Mouse (Mus musculus) B cell, adult 2 months (primary cell): ENCODE data around the gene Steap1.

ENCODE experiments used
- DNase-seq, 2 experiments: peaks; one replicate each; pipeline ENCODE4 v3.0.0; 2022

Gene Steap1

DNA sequence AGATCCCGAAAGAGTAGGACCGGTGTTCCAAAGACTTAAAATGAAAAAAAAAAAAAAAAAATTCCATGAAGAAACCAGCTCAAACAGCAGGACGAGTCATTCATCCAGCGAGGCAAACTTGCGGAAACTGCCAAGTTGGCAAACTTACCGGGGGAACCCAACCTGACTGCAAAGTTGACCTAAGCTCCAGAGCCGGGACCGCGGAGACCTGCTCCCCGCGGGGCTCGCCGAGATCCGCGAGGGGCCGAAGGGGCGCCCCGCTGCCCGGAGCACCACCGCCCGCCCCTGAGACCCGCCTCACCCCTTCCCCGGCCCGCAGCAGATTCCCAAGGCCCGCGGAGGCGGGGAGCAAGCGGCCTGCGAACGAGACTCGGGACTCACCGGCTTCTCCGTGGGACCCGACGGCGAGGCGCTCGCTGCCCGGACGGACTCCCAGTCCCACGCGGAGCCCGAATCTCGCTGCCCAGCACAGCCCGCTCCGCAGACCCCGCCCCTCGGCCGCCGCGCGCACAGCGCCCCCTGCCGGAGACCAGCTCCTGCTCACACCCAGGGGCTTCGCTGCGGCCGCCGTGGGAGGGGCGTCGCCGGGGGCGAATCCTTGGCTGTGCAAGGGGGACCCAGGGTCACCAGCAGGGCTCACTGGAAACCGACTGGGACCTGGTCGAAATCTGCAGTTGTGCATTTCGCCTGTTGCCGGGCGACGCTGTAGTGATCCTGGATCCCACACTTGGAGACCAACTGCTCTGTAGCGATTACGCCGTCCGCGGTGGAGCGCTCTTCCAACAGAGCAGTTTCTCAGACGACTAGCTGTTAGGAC lies at the start of gene Steap1:
Gene Steap1, minus strand, starts transcription at position 461 of the 817 bp plus-strand sequence.
- peak; percentile 64 to 68 for DNase-seq

DNA sequence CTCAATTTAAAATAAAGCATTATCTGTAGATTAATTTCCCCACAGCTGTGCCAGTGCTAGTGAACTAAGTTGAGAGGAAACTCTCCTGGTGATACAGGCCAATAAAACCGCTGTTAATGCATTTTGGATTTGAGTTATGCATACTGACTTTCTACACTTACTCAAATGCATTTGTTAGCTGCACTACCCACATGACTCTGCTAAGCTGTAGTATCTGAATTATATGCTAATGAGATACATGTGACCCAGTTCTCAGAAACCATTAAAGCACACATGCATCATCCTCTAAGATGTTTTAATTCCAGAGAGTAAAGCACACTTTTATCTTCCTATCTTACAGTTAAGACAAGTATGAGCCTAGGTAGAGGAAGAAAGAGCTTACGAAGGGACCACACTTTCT lies 38.0 kb upstream of the Steap1 start:
- no peak for DNase-seq

DNA sequence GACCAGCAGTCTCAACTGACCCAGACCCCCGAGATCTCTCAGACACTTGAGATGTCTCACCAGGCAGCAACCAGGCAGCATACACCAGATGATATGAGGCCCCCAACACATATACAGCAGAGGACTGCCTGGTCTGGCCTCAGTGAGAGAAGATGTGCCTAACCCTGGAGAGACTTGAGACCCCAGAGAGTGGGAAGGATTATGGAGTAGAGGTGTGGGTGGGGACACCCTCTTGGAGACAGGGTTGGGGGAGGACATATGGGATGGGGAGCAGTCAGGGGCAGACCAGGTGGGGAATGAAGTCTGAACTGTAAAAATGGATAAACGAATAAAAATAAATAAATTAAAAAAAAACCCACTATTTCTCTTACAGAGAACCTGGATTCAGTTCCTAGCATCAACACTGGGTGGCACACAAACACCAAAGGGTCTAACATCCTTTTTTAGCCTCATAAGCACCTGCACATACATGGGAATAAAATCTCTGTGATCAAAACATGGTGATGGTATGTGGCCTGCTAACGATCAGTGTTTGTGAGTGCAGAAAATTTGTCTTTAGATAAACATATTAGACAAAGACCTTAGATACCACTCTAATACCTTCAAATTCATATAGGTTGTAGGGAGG lies 7.4 kb upstream of the Steap1 start:
- no peak for DNase-seq

DNA sequence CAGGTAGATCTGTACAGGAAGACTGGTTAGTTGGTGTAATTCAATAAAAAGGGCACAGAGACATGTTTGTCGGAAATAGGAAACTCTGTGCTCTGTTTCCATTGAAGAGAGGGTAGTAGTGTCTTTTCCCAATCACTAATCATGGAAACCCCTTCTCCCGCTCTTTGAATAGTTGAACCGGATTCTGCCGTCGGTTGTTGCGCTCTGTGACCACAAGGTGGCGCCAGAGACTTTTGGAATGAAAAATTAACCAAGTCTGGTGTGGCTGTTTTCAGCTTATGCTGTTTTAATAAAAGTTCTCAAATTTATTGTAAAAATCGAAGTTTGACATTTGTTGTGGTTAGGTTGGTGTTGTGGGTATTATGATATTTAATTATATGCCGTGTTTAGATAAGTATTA lies 5.9 kb upstream of the Steap1 start:
- DNase-seq: peak; percentile 45 to 55

DNA sequence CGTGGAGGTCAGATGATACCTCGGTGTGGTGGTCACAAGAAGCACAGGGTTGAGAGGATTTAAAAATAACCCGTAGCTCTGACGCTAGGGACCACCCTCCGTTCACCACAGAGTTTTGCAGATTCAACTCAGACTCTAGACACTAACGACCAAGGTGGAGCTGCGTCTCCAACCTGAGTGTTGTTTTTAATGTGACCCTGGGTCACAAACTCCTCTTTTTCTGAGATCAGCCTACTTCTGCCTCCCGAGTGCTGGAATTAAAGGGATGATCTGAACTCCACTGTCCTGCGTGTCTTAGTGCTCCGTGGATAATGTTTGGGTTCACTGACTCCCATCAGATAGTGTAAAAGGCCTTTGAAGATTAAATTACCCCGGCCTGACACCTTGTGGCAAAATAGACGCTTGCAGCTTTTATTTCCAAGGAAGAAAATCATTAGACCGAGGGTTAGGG lies 671 bp upstream of the Steap1 start:
- DNase-seq: no peak

DNA sequence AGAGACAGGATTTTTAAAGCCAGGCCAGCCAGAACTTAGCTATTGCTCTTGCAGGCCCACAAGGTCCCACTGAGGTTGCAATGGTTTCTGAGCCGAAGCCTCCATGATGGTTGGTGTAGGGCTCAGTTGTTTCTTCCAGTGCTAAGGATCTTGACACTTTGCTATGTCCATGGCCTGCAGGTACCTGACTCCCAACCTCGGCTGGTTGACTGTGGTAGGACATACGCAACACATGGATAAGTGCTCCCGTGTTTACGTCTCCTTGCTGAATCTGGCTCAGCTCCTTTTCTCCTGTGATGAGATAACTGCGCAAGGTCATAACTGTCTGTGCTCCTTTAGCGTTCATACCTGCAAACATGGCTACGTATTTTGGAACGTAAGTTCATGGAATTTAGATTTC lies 14.7 kb downstream of the Steap1 start:
- no peak for DNase-seq

DNA sequence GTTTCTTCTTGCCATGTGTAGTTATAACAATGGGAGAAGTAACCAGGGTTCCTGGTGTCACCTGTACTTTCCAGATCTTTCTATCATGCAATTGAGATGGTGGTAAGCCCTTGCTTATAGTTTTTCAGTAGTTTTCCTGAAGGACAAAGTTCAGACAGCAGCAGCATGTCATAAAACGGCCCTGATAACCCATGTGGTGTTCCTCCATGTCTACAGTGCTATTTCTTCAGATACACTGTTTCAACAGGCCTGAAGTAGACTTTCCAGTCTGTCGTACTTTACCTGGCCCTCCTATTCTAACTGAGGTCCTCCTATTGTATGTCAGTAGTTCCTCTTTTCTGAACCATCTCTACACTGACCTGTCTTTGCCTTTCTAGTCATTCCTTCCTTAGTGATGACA lies 16.3 kb downstream of the Steap1 start:
- no peak for DNase-seq

DNA sequence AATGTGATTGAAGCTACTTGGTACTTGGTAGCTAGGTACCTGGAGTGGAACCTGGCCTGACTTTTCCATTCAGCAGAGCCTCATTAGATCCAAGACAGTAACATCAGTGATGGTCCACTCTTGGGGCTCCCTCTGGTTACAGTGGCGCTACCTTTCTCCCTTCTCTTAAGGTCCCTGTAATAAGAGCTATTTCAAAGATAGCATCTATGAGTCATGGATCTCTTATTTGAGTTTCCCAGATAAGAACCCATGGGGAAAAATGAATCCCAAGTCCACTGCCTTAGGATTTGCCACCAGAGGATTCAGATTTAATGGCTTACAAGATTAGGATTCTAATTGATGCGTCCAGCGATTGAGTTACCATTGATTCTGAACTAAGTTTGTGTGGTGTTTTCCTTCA lies 16.9 kb downstream of the Steap1 start:
- no peak for DNase-seq

DNA sequence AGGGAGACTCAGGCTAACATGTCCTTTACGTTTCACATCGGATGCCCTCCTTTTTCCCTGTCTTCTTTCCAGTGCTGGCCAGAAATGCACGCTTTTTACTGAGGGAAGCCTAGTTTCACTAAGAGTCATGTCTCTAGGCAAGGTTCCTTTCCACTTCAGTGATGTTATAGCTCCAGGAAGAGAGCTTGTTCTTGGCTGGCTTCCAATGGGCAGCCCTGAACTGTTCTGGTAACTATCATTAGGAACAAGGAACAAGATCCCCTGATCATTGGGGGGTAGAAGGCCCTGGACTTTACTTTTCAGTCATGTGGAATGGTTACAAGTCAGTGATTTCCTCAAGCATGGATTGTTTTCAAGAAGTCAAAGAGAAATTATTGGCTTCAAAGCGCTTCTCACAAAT lies 19.2 kb downstream of the Steap1 start:
- DNase-seq: no peak

DNA sequence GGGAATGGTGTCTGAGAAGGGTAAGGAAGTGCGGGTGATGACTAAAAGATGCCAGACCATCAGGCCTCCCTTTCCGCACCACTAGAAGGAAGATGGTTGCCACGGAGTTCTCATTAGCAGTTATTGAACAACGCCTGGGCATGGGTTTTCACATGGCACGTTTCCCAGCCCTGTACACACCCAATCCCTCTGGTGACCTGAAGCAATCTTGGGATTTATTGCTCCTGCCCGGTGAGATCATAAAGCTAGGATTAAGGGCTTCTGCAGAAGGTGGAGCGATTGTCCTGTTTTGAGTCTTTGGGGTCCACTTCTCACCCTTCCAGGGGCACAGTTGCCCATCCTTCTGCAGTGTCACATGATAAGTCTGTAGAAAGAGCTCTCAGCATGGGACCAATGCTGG lies 26.9 kb downstream of the Steap1 start:
- no peak for DNase-seq

DNA sequence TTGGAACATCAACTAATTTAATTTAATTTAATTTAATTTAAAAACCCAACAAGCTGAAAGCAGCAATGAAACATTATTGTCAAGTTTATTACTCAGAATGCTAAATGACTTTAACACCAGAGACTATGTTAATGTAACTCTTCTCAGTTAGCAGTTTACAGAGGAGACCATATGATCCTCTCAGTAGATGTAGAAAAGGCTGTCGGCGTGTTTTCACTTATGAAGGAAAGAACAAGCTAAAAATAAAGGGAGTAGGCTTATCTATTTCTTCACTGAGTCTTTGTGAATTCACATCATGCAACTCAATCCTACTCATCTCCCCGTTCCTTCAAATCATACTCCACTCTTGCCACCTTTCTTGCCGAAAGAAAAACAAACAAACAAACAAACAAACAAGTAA lies 38.1 kb downstream of the Steap1 start:
- no peak for DNase-seq

DNA sequence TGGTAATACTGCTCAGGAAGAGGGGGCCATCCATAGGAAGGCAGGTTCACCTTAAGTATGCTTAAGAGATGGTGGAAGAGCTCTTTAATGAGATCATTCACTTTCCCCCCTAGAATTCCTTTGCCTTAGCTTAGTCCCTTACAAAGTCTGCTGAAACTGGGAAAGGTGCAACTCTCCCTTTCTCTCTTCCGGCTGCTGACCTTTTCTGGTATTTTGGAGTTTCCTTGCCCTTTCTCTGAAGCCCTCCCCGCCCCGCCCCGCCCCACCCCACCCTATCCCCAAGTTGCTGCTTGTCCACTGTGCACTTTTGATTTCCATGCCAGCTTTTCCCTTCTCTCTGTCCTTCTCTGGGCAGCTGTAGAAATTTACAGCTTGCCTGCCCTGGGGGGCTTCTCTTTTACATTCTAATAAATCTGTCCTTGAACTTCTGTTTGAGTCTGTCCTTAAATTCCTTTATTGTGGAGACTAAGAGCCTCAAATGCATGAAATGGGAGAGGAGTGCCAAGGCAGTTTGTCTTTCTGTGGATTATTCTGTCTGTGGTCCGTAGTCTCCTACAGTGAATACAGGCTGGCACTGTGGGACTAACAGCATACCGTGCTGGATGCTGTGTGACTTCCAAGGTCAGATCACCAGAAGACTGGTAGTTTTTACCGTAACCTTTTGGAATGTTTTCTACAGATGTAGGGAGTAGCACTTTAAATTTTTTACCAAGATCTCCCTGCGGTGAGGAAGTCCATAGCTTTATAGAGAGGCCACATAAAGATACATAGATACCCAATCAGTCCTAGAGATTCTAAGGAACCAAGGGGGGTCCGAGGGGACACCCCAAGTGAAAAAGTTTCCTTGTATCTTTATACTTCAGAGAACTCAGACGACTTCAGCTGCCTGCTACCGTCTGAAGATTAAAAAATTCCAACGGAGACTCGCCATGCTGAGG lies 41.5 kb downstream of the Steap1 start:
- no peak for DNase-seq

DNA sequence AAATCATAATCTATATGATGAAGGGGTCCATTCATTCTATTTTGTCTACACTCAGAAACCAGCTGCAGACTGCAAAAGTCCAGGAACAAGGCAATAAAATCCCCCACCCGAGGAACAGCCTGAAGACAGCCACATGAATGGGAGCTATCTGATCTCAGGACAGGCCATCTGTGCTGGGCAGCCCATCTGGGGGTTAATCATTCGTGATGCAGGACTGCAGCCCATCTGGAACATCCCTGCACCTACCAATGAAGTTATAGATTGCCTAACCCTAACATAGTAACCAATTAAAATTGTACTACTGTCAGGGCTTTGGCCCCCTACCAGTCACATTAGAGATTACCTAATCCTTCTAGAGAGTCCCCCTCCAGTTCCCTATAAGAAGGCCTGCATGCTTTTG lies 44.1 kb downstream of the Steap1 start:
- DNase-seq: no peak

DNA sequence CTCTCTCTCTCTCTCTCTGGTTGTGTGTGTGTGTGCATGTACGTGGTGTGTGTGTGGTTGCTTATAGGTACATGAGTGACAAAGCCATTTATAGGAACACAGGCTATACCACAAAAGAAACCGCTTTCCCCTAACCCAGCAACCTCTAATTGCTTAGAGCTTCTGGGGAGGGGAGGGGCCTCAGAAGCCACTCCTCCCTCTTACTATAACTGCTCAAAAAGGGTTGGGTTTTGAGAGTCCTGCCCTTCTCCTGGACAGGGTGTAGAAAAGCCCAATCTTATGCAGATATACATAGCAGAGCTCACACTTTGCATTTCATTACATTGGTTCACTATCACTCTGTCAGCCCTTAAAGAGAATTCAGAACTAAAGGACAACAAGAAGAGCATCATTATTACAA lies 48.7 kb downstream of the Steap1 start:
- no peak for DNase-seq

DNA sequence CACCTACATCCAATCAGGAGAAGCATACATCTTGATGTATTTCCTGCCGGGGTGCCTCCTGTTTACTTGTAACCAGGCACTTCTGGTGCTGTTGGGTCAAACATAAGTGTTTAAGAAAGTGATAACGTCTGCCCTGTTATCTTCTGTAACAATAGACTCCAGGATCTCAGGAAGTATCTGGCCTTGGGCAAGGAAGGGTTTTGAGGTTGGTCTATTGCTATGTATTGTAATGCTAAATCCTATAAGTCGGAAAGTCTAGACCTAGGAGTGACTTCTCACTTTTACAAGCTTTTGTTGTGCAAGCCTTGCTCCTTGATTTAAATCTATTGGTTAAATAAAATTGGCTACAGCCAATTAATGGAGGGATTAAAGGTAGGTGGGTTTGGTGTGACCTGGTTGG lies 50.3 kb downstream of the Steap1 start:
- no peak for DNase-seq

DNA sequence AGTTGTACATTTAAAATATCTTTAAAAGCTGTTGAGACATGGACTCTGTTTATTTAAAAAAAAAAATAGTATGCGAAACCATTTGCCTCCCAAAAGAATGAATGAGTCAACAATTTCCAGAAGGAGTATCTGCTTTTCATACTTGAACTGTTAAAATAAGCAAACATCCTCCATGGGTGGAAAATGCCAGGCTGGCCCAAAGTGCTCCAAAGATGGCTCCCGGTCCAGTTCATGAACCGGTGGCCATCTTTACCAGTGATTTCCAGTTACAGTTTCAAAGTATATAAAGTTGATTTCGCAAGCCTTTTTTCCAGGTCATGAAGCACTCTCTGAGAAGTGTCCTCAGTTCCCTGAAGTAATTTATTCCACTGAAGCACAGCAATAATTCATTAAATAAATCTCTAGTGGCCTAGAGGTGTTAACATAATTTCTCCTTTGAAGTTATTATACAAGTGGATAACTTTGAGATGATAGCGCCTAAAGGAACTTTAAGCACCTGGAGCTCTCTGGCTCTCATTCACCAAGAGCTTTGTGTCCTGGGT lies 53.7 kb downstream of the Steap1 start:
- DNase-seq: no peak

DNA sequence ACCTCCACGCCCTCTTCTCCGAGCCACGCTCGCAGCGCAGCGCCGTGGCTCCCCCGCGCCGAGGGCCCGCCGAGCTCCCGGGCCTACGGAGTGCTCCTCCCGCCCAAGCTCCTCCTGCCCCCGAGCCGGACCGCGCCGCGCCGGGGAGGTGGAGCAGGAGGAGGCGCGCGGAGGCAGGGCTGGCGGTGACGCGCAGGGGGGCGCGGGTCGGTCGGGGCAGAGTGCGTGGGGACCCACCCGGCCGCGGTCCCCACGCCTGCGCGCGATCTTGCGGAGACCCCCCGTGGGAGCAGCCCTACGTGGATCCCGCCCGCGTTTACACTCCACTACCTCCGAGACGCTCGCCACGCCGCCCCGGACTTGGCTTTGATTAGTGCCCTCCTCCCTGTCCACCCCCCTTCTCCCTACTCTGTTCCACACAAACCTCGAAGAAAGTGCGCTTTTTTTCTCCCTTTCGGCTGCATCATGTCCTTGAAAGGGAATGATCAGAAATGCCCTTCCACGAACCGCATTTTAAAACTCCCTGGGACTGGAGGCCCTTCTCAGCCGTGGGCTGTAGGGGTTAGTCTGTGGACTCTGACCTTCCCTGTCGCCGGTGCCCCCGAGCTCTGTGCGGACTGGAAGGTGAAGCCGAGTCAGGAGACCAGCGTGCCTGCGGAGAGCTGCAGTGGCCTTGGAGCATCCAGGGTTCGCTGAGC lies 55.0 kb downstream of the Steap1 start, which contains the start of gene Steap2:
Gene Steap2, minus strand, starts transcription at position 623 of the 698 bp plus-strand sequence.
- DNase-seq: no peak

DNA sequence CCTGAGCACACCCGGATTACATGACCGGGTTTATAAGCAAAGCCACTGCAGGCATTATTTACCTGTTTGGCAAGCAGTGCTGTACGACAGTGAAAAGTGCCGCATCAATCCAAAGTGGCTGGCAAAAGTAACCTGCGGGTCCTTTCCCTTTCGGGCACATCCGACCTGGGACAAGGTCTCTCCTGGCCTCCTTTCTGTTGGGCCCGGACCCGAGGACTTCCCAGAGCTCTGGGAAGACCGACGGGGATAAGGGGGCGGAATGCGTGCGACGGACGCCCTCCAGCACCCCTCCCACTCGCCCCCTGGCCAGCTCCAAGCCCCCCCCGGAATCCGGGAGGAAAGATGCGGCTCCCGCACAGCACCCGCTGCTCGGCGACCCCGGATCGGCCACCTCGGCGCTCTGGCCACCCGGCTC lies 55.6 kb downstream of the Steap1 start:
- DNase-seq: no peak

DNA sequence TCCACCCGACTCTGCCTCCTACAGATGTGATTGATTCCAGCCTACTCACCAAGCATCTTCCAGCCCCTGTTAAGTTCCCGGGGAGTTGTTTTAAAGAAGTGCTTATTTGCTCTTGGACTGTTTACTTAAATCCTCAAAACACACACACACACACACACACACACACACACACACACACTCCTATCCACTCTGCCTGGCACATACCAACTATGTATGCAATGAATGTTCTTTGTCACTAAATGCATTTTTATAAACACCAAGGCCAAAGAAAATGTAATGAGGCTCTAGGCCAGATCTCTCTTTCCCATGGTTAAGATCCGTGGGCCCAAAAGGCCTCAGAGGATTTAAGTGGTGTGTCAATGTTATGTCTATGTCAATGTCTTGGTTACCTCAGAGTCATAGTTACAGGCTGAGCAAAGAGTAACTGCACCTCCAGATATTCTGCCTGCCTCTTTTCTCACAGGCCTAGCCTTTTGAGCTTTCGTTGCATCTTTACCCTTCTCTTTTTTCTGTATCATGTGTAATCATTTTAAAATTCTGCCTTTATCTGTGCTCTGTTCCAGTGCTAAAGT lies 56.9 kb downstream of the Steap1 start:
- DNase-seq: no peak

DNA sequence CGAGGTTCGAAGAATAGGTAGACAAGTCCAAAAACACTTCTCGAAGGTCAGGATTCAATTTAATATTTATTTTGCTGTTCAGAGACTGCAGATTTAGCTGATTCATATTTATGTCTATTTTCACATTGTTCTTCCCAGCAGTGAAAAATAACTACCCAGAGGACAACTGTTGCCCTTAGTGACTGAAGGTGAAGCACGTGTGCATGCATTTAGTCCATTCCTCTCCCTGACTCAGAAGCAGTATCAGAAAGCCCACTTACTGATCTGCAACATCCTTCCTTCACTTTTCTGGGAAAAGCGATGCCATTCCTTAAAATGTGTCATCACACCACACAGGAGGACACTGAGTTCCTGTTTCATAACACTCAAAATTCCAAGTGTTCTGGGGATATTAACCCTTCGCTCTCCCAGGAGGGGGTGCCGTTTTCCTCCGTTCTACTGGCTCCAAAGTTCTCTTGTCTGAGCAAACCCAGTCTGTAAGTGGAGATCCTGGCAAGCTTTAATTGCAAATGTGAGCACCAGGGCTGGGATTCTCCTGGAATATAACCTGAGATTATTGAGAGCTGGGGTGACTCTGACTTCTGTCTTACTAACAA lies 60.1 kb downstream of the Steap1 start:
- no peak for DNase-seq

DNA sequence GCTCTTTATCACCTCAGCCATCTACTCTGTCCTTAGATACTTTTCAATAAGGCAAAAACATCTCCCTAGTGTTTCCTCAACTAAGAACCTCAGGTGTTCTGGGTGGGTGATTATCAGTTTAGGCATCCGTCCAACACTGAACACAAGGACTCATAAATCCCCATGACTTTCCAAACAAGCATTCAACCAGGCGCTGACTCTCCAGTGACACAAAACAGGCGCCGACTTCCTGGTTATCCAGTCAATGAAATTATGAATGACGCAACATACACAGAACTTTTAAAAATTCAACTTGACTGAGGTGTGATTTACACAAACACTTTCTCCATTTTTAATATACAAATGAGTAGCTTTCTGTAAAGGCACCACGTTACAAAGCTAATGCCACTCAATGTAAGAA lies 60.9 kb downstream of the Steap1 start:
- no peak for DNase-seq

DNA sequence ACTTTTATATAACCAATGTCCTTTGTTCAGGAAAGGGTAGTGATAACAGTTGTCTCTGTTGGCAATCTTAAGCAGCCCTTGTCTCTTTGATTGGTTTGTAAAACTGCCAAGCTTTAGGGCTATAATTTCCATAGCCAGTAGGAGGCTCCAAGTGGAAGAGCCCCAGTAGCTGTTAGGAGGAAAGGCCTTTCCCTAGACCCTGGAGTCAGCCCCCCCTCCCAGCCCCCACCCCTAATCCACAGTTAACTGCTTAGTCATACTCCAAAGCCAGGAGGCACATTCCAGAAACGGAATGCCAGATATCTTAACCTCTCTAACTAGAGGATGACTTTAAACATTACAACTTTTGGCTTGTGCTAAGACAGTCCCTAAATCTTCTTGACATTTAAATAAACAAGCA lies 62.2 kb downstream of the Steap1 start:
- no peak for DNase-seq
